Comparison of ENCODE assay signal across 12 mouse cellular contexts in the genomic region with DNA sequence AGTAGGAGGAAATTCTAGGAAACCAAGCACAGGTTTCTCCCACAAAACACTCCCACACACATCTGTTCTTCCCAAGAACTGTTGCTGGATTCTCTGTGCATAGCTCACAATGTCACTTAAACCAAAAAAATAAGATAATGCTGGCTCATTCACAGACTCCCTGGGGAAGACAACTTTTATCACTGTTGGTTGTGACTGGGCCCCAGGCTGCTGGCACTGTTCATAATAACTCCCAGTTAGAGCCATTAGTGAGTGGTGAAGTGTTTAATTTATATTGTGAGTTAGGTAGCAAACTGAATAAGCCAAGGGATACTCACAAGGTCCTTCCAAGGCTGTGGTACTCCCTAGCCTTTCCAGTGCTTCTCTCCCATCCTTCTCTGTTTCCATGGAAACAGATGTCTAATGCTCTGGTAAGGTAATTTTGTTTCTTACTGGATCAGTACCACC.
A peak's percentile ranks its signal among the peaks of the same experiment; 100 is the strongest.
DNase-seq lines count a peak whose midpoint lies in the region; TF ChIP-seq lines count a peak whose summit lies in the region.
"Had no signal": no experiment of that assay in that cellular context is flagged by ENCODE, and none has a peak within 500 bp of the region (broad histone marks: within the 10 kb centered on the region; RNA-seq: fewer than 3 reads in every experiment).

No protein-coding gene starts in this region.

- peak overlapping the region; percentile 62 for H3K27ac ChIP-seq in olfactory bulb, adult 2 months (ENCODE audit: insufficient read depth, low read depth, low read length)
- H3K27ac ChIP-seq: embryonic facial prominence, embryonic 10.5 days; heart, embryonic 15.5 days had no signal

- TF ChIP-seq POLR2A in olfactory bulb, adult 2 months (IDR thresholded peaks at IDR 0.05; ENCODE audit: insufficient read depth, low read depth, low read length), result no peak

- TF ChIP-seq CTCF in olfactory bulb, adult 2 months (IDR thresholded peaks at IDR 0.05; ENCODE audit: insufficient read depth, low read depth, low read length), result no peak

- no peak overlapping the region for H3K4me3 ChIP-seq in olfactory bulb, adult 2 months (ENCODE audit: insufficient read depth, low read depth, low read length)
- H3K4me3 ChIP-seq: embryonic facial prominence, embryonic 10.5 days; heart, embryonic 15.5 days had no signal

- peak; percentile 37 to 74 for DNase-seq in layer of hippocampus, adult 18-20 months (ENCODE audit: low spot score in 2 of 2)
- no peak for DNase-seq in layer of hippocampus, postnatal 10 days (ENCODE audit: low spot score in 2 of 2)
- peak; percentile 69 to 85 for DNase-seq in frontal cortex, adult 2 months (ENCODE audit: extremely low spot score in 1 of 2, low spot score in 1 of 2)
- DNase-seq in layer of hippocampus, adult 9-11 months, result peak; percentile 66
- no peak for DNase-seq in liver
- DNase-seq in cerebellum, postnatal 36 days, result no peak
- DNase-seq: cerebellum, postnatal 10 days; kidney, postnatal 10 days; lung, adult 2 months had no signal

- no peaks in the 10 kb centered on the region for H3K4me1 ChIP-seq in olfactory bulb, adult 2 months (ENCODE audit: control insufficient read depth, insufficient read depth, low read length)
- H3K4me1 ChIP-seq: embryonic facial prominence, embryonic 10.5 days; heart, embryonic 15.5 days had no signal

Comparison
In these comparisons a context has a peak if more than half of its experiments do, and no peak if none do; other contexts are left out.
1. DNase-seq: peak in layer of hippocampus, adult 18-20 months (2 of 2), frontal cortex, adult 2 months (2 of 2) and layer of hippocampus, adult 9-11 months (single experiment); none in layer of hippocampus, postnatal 10 days (0 of 2), liver (single experiment) and cerebellum, postnatal 36 days (0 of 2).